Mouse (Mus musculus) retina, embryonic 14.5 days (tissue): Measurements from ENCODE around the gene Snrpa1.

Experiments used
- DNase-seq: peaks from one replicate; pipeline ENCODE4 v3.0.0-alpha.2; 2015; ENCODE audit warnings: low spot score

The Snrpa1 gene

DNA sequence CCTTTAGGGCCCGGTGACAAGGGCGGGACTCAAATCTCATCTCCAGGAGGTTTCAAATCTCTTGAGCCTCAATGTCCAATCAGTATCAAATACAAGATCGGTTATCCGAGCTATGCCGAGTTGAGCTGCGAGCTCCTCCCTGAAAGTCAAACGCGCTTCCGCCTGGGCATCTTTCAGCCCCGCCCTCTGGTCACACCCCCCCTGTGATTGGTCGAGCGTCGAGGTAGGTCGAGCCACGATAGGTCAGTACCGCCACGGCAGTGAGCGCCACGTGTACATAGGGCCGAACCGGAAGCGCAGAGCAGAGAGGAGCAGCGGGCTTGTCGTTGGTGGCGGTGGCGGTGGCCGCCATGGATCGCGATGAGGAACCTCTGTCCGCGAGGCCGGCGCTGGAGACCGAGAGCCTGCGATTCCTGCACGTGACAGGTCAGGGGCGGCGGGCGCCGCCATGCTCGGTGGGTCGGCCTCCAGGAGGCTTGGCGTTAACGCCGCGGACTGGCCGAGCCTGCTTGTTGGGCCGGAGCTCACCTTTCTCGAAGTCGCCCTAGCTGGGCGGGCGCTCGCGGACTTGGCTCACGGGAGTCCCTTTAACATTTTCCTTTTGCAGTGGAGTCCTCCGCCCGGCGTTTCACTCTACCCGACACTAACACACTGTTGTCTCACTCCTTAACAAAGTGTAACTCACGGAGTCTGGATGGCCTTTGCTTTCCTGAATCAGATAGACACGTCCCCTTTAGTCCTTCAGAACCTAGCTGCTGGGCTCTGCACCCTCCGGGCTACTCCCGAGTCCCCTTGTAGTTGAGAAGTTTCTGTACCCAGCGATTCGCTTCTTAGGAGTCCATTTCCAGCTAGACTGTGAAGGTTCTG lies 20.8 kb downstream of the Snrpa1 start, which contains the start of gene Selenos:
Selenos (plus strand) TSS at position 286 of the 867 bp plus-strand sequence.
- DNase-seq = peak; percentile 97

DNA sequence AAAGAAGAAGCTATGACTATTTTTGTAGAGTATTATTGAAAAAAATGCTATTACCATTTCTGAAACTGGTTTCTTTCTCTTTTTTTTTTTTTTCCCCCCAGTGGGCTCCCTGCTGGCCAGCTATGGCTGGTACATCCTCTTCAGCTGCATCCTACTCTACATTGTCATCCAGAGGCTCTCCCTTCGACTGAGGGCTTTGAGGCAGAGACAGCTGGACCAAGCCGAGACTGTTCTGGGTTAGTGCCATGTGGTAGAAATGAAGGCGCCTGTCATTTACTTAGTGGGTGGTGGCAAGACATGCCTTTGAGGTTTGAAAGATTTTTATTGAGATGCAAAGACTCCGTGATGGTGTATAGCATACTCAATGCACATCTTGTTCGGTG lies 21.4 kb downstream of the Snrpa1 start:
- DNase-seq = peak; percentile 28

DNA sequence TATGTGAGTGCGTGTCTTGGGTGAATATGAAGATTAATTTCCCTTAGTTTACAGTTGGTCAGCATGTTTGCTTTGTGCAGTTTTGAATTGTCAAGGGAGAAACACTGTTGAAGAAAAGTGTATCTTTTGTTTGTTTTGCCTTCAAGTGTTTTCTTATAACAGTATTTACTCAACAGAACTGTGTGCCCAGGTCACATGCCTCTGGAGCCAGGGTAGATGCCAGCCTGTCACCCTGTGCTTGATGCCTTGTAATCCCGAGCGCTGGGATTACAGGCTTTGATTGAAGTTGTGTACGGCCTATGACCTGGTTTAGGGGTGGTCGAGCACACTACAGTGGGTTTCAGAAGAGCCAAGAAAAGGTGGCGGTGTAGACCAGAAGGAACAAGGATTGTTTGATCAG lies 25.0 kb downstream of the Snrpa1 start:
- DNase-seq = no peak

DNA sequence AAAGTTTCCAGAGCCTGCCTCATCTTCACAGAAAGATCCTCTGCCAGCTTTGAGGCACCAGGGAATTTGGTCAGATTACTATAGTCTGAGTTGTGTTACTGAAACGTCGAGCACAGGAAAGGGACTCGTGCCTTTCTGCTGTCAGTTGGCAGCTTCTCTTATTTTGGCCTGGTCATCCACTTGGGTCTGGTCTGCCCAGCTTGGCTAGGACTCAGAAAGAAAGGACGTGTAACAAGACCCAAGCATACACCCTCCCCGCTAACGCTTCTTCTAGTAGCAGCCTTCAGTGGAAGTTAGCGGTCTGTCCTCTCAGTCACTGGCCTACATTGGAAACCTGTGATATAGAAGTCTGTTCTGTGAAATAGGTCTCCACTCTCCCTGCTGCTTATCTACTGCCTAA lies 25.7 kb downstream of the Snrpa1 start:
- DNase-seq = no peak

DNA sequence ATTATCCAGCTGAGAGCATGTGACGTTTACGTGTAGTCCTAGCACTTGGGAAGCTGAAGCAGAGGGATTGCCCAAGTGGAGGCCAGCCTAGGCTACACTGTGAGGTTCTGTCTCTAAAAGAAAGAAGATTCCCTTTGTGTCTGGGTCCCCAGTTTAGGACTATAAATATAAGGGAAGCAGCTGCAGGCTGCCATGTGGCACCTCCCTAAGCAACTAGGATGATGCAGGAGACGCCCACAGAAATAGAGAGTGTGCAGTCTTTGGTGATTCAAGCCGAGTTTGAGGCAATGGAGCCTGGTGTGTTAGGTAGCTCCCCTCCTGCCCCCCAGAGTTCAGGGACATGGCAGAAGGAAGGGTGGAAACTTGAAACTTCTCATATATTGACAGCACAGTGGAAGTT lies 28.8 kb downstream of the Snrpa1 start:
- no peak for DNase-seq

DNA sequence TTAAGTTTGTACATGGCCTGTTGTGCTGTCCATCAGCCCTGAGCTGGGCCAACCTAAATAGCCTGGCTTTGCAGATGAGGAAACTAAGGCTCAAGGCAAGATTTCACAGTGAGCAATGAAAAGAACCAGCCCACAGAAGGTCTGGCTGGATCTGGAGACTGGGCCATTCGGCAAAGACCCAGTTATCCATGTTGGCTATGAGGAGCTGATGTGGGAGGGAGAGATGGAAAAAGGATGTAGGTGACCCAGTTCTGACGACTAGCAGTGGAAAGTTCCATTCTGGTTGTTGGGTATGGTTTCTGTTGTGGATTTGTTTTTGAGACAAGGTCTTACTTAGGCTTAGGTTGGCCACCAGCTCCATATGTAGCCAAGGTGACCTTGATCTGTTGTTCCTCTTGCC lies 29.3 kb downstream of the Snrpa1 start:
- DNase-seq = no peak

DNA sequence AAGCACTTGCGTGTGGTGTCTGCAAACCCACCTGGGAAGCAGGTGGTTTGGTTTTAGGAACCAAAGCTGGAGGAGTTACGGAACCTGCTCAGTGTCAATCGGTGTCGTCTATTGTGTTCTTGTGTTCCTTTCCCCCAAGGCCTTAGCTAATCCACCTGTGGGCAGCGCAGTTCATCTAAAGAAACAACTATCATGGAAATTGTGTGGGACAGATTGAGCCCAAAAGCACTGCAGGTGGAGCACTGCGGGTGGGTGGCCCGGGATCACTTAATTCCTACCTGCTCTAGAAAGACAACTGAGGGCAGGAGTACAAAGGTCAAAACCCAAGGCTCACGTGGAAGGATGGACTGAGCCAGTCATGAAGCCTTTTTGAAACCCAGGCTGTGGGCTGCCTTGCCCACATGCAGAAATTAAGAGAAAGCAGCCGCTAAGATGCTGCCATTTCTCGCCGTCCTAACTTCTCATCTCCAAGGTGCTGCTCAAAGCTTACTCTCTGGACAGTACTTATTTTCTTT lies 31.9 kb downstream of the Snrpa1 start:
- DNase-seq = no peak

DNA sequence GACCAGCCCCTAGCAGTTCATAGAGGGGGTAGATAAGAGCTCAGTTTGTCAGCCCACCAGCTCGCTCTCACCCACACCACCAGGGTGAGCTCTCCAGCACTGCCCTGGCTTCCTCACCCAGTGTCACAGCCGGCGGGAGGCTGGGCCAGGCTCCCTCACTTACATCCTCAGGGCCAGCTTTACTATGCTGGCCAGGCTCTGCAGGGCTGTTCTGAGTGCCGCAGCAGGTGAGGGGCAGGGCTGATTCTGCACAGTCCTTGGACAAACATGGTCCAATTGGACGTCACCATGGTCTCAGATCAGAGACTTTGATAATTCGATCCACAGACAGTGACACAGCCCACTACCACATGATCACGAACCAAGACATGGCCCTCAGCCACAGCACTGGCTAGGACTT lies 32.8 kb downstream of the Snrpa1 start:
- DNase-seq = no peak

DNA sequence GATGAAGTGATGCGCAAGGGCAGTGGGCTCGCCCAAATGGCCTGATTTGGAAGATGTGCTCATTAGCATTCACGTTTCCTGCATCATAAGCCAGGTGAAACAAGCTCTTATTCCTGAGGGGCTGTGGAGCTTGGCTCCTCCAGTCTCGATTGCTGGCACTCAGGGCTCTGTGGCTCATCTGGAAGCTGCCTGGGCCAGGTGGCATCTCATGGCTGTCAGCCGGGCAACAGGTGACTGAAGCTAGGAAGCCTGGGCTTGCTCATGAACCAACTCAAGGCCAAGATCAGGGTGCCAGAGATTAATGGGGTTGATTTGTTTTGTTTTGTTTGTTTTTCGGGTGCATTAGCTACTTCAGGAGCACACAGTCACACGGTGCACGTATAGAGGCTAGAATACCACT lies 33.9 kb downstream of the Snrpa1 start:
- no peak for DNase-seq

DNA sequence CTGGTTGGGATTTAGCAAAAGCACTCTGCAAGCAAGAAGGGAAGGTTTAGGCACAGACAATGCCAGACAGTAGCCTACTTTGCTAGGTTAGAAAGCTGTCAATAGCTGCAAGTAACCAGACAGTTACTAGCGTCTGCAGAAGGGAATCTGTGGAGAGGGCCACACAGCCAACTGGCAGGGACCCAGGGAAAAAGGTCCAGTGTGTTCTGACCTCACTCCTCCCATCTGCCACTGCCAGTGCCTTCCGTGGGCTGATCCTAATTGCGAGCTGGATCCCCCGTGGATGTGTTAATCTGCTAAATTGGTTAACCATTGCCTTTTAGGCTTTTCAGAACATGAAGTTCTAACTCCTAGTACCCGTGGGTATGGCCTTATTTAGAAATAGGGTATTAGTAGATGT lies 35.3 kb downstream of the Snrpa1 start:
- no peak for DNase-seq

DNA sequence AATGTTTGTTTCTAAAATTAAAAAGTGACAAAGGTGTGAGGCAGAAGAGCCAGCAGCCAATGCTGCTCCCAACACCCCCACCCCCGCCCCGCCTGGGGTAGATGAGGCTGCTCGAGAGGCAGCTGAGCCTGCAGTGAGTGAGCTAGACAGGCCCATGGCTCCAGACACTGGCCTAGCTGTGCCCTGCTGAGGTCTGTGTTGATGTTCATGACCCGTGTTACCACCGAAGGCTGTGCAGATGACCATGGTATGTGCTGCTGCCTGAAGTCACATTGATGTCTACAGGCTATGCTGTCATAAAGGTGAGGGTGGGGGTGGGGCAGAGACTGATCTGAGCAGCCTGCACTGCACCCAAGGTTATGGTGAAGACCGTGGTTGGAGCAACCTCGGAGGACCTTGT lies 40.0 kb downstream of the Snrpa1 start:
- no peak for DNase-seq

DNA sequence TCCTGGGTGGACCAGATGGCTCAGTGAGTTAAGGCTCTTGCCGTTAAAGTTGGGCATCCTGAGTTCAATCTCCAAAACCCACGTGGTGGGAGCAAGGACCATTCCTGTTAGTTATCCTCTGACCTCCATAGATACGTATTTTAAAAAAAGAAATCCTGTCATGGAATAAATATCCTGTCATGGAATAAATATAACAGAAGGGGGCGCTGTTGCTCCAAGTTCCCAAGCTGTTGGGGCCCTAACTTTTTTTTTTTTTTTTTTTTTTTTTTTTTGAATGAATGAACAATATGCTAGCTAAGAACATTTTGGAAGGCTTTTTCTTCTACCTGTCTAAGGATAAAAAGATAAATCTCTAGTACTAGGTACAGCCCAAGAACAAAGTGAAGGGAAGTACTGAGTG lies 43.1 kb downstream of the Snrpa1 start:
- peak; percentile 86 for DNase-seq

DNA sequence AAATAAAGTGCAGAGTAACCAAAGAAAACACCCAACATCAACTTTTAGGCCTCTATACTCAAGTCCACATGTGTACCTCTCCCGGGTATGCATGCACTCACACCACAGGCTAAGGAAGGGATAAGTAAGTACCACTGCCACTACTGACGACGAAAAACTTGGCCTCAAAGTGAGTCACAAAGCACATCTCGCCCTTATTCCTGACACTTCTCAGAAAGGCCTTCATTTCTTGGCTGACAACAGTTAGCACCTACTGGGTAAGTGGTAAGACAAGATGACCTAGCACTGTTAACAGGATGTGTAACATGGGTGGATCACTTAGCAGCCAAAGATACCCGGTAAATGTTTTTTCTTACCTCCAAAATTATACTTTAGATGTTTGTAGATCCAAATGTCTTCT lies 45.7 kb downstream of the Snrpa1 start:
- DNase-seq = no peak

DNA sequence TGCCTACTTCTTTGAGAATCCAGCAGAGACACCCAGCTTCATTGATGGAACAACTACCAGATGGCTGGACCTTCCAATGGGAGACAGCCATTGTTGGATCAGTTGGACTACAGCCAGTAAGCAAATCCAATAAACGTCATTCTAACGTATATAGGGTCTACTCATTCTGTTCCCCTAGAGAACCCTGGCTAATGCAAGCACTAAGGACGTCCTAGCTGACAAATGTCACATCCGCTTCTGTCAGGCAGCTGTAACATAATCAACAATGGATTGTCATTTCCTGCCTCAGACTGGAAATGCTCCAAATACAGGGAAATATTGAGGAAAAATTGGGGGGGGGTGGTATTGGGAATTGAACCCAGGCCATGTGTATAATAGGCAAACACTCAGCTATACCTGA lies 47.0 kb downstream of the Snrpa1 start:
- no peak for DNase-seq

DNA sequence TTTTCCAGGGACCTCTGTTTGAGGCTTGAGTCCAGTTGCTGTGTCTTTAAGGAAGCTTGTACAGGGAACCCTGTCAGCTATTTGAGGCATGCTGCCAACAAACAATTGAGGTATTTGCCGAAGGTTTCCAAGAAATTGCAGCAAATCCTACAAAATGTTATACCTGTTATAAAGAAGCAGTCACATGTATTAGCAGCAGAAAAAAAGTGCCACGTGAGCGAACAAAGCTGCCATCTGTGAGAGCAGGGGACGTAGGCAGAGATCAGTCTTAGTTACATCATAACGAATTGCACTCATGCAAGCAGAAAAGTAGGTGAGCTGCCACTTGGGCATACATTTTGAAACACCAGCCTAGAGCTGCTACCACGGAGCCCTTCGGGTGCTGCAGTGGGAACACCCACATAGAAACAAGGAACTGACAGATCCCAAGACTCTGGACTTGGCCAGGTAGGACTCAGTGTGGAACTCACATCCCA lies 47.8 kb downstream of the Snrpa1 start:
- no peak for DNase-seq

DNA sequence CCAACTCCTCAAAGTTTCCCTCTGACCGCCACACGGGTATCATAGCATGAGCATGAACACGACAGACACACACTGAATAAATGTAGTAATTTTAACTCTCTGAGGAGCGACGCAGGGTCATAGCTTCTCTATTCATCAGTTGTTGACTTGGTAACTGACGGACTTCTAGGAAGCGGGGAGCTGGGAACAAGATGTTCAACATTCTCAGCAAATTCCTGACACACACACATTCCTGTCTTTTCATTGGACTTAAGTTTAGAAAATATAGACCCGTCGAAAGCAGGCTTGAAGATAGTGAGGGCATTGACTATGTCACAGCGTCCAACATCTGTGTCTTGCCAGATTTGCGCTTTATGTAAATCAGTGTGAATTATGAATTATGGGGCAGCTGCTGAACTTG lies 48.4 kb downstream of the Snrpa1 start:
- no peak for DNase-seq

DNA sequence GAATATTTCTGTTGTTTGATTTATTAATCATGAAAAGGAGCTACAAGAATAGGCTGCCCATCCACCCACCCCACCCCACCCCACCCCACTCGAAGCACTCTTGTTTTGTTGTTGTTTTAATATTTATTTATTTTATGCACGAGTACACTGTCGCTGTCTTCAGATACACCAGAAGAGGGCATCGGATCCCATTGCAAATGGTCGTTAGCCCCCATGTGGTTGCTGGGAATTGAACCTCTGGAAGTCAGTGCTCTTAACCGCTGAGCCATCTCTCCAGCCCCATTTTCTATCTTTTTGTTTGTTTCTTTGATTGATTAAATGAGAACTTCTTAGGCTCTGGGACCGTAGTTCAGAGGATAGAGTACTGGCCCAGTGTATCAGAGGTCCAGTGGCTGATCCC lies 49.1 kb downstream of the Snrpa1 start:
- DNase-seq = peak; percentile 59

DNA sequence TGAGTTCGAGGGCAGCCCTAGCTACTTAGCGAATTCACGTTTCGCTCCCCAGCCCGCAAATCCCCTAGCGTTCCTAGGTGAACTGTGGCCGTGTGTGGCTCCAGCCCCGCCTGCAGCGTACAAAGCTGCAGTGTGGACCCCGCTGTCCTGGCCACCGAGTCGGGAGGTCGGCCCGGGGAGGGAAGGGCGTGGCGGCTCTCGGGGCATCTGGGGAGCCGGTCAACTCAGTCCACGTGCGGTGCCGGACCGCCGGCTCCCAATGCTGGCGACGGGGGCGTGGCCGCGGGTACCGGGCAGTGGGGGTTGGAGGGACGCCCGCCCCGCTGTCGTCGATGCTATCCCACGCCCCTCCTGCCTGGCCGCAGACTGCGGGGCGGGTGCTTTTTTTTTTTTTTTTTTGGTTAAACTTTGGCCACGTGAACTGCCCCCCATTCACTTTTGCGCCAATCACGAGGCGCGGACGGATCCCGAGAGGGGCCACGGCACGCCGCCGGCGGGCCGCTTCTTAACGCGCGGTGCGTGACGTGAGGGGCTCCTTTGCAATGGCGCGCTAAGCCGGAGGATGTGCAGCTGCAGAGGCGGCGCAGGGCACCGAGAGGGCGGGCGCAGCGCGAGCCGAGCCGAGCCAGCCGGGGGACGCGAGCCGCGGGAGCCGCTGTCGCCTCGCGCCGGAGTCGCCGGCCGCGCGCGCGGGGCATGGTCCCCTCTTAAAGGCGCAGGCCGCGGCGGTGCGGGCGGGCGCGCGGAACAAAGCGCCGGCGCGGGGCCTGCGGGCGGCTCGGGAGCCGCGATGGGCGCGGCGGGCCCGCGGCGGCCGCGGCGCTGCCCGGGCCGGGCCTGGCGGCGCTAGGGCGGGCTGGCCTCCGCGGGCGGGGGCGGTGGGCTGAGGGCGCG lies 50.4 kb downstream of the Snrpa1 start, which contains the start of gene Chsy1:
Chsy1 (plus strand) TSS at position 555 of the 894 bp plus-strand sequence.
- peak; percentile 93 for DNase-seq

DNA sequence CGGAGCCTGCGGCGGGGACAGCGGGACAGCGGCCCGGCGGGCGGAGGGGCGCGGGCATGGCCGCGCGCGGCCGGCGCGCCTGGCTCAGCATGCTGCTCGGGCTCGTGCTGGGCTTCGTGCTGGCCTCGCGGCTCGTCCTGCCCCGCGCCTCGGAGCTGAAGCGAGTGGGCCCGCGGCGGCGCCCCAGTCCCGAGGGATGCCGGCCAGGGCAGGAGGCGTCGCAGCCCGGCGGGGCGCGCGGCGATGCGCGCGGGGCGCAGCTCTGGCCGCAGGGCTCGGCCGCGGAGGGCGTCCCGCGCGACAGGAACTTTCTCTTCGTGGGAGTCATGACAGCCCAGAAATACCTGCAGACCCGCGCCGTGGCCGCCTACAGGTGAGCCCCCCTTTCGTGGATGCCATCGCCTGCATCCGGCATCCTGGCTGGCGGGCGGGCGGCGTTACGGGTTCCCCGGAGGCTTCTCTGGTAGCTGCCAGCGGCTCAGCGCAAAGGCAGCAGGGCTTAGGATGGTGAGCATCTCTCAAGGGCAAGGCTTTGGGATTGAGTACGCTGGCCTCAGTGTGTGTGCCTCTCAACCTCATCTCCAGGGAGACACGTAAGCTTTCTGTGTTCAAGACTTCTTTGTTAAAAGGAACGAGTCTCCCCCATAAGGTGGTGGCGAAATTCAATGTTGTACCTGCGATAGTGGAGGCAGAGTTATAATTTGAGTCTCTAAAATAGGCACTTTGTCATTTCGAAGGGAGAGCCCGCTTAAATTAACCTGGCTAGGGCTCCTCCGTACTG lies 51.2 kb downstream of the Snrpa1 start:
- peak; percentile 54 for DNase-seq

DNA sequence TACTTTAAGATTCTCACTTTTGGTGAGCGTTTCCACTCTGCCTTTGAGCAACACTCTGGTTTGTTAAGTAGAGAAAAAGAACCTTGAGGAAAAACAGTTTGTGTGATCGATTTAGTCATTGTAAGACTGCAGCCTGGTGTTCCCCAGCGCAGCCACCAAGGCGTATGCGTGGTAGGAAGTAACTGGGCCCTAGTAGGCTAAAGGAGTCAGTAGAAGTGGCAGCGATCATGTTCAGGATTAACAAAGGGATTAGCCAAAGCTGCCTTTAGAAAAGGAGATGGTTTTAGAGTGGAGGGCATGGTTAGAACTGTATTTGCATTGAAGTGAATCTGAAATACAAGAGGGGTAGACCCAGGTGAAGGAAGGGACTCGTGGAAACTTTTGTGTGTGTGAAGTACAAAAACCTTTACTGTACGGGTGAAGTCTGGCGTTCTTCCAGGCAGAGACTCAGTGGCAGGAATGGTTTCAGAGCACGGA lies 51.9 kb downstream of the Snrpa1 start:
- DNase-seq = peak; percentile 53

DNA sequence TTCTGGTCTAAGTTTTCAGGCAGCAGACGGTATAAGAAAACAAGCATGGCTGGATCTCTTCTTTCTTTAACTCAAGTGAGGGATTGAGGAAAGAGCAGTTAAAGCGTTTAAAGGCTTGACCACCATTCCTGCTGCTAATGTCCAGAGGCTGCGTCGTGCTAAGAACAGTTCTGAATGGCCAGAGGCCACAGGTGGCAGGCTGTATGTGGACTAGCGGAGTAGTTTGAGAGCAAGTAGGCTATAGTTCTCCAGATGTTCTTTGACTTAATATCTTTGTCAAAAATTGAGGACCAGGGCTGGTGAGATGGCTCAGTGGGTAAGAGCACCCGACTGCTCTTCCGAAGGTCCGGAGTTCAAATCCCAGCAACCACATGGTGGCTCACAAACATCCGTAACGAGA lies 52.4 kb downstream of the Snrpa1 start:
- no peak for DNase-seq

DNA sequence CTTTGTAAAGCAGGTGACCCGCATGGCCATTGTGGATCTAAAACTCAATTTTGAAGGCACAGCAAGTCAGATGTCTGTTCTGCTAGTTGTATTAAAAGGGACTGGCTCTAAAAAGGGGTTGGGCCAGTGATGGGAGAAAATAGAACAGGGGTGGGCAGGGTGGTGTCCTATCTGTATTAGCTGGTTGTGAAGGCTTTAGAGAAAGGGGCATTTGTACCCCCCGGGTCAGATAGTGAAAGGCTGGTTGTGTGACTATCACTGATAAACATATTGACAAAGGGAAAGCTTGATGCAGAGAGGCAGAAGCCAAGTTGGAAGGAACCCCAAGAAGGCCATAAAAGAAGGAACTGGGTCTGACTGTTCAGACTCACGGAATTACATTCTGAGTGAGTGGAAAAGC lies 54.8 kb downstream of the Snrpa1 start:
- DNase-seq = no peak
